Mouse (Mus musculus): ENCODE data around the gene Capg.

- TF ChIP-seq CTCF (IDR thresholded peaks at IDR 0.05; ENCODE audit: low read depth), result no peak
- TF ChIP-seq EP300 (optimal IDR thresholded peaks at IDR 0.05), result no peak
These were observed 21.0 kb upstream of the Capg start for GRCm38 (mm10) chr6:72523222-72523621.

All from stomach, postnatal 0 days (tissue).